Mouse (Mus musculus) effector memory CD4-positive, alpha-beta T cell, adult 7 months (primary cell): ENCODE measurements around the gene Vsx2. TPM values are rescaled to one million over a fixed set of nuclear protein-coding genes. Genes with fewer than 3 reads are reported as not detected.

Experiments
- polyA plus RNA-seq: library from polyadenylated mRNA; unstranded; fragments of 100-300 nt; shearing (Covaris generic); gene quantifications from one replicate; pipeline ENCODE4 v1.2.1, GENCODE M21; 2017

Vsx2 gene
- not detected for polyA plus RNA-seq

GRCm38 (mm10) chr12:84569336-84569970 lies at the start of gene Vsx2:
TSS of gene Vsx2 (plus strand) at chr12:84569762.

DNA sequence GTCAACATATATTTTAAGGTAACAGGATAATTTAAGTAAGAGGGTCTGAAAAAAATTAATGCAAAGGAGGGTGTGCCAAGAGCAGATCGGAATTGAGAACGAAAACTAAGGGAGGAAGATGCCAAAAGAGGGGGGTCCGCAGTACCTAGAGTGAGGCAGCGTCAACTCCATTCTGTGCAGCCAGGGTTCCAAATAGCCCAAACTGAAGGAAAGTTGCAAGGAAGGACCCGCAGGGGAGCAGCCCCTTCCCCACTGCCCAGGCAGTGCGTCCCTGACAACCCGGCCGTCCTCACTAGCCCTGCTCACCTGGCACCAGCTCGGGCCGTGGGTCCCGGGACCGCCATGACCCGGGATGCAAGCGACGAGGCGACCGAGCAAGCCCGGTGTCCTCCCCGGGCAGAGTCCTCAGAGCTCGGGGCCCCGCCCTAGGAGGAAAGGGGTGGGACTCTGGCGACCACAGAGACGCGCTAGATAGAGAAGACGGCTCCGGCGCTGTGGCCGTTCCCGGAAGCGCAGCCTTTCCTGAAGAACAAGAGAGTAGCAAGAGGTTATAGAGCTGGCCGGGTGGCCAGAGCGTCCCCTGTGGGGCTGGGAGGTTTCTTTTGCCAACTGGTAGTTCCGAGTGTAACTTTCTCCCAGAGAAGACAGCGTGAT lies 47.5 kb downstream of the Vsx2 start, which contains the start of gene Abcd4:
Gene Abcd4 (minus strand): TSS at position 437 of the 654 bp plus-strand sequence.

GRCm38 (mm10) chr12:84640654-84641053 lies 71.1 kb downstream of the Vsx2 start, which contains the start of gene Vrtn:
TSS of gene Vrtn (plus strand) at chr12:84641019.

Other genes with a start within 250 kb of the Vsx2 start
- 16.0 TPM for gene Coq6, start 208.1 kb upstream of the Vsx2 start, polyA plus RNA-seq
- 2.5 TPM for gene Fam161b, start 207.9 kb upstream of the Vsx2 start, polyA plus RNA-seq
- 77.1 TPM for gene Entpd5, start 160.7 kb upstream of the Vsx2 start, polyA plus RNA-seq
- 4.0 TPM for gene Bbof1, start 160.7 kb upstream of the Vsx2 start, polyA plus RNA-seq
- 38.4 TPM for gene Rnf113a2, start 152.6 kb upstream of the Vsx2 start, polyA plus RNA-seq
- 9.6 TPM for gene Aldh6a1, start 118.8 kb upstream of the Vsx2 start, polyA plus RNA-seq
- 26.8 TPM for gene Lin52, start 118.3 kb upstream of the Vsx2 start, polyA plus RNA-seq
- gene Abcd4, start 47.7 kb downstream of the Vsx2 start, polyA plus RNA-seq: 12.9 TPM
- 0.24 TPM for gene Vrtn, start 71.3 kb downstream of the Vsx2 start, polyA plus RNA-seq
- 0.22 TPM for gene Syndig1l, start 129.1 kb downstream of the Vsx2 start, polyA plus RNA-seq
- gene Npc2, start 203.4 kb downstream of the Vsx2 start, polyA plus RNA-seq: 80.8 TPM
- gene Isca2, start 203.5 kb downstream of the Vsx2 start, polyA plus RNA-seq: 83.6 TPM